Mouse (Mus musculus): ENCODE data around the gene Sycp1. TPM values are rescaled to one million over a fixed set of nuclear protein-coding genes. Genes with fewer than 3 reads are reported as not detected.

Gene Sycp1
- polyA plus RNA-seq (2015; fragmentation: Nextera tagmentation; extraction: Ambion mirVana) = not detected in 2 replicates

GRCm38 (mm10) chr3:102935451-102936354 lies at the start of gene Sycp1:
Sycp1 (minus strand) TSS chr3:102936100.
- no peak within 1 kb of the TSS for H3K9ac ChIP-seq (ENCODE audit: low read depth, low read length)
- WGBS (ENCODE audit: insufficient replicate concordance) = 83% methylated on average over 78 of the region's 78 CpGs
- H3K4me2 ChIP-seq (ENCODE audit: low read depth, low read length) = no peak within 1 kb of the TSS
- no peaks in the 10 kb centered on the region for H3K36me3 ChIP-seq (ENCODE audit: control insufficient read depth, insufficient read depth)
- no peaks in the 10 kb centered on the region for H3K27me3 ChIP-seq (ENCODE audit: control insufficient read depth, insufficient read depth, low read depth, low read length)
- H3K27ac ChIP-seq (ENCODE audit: low read length) = no peak within 1 kb of the TSS
- ATAC-seq (ENCODE audit: low read depth) = no peak
- H3K4me1 ChIP-seq (ENCODE audit: control insufficient read depth, low read depth, low read length) = no peaks in the 10 kb centered on the region
- no peak within 1 kb of the TSS for H3K4me3 ChIP-seq (ENCODE audit: low read depth, low read length)
- H3K9me3 ChIP-seq (replicated peaks; ENCODE audit: control insufficient read depth, low read length) = no peaks in the 10 kb centered on the region; the same call in 1 of the 2 replicates

GRCm38 (mm10) chr3:102980349-102980736 lies 44.4 kb upstream of the Sycp1 start:
- H3K36me3 ChIP-seq (ENCODE audit: control insufficient read depth, insufficient read depth) = no peaks in the 10 kb centered on the region
- no peak overlapping the region for H3K4me3 ChIP-seq (ENCODE audit: low read depth, low read length)
- 60% methylated on average over 3 of the region's 3 CpGs for WGBS (ENCODE audit: insufficient replicate concordance)
- H3K27ac ChIP-seq (ENCODE audit: low read length) = no peak overlapping the region
- H3K27me3 ChIP-seq (ENCODE audit: control insufficient read depth, insufficient read depth, low read depth, low read length) = no peaks in the 10 kb centered on the region
- H3K9ac ChIP-seq (ENCODE audit: low read depth, low read length) = no peak overlapping the region
- no peak overlapping the region for H3K4me2 ChIP-seq (ENCODE audit: low read depth, low read length)
- no peaks in the 10 kb centered on the region for H3K4me1 ChIP-seq (ENCODE audit: control insufficient read depth, low read depth, low read length)
- no peaks in the 10 kb centered on the region for H3K9me3 ChIP-seq (replicated peaks; ENCODE audit: control insufficient read depth, low read length)
- no peak for ATAC-seq (ENCODE audit: low read depth)

DNA sequence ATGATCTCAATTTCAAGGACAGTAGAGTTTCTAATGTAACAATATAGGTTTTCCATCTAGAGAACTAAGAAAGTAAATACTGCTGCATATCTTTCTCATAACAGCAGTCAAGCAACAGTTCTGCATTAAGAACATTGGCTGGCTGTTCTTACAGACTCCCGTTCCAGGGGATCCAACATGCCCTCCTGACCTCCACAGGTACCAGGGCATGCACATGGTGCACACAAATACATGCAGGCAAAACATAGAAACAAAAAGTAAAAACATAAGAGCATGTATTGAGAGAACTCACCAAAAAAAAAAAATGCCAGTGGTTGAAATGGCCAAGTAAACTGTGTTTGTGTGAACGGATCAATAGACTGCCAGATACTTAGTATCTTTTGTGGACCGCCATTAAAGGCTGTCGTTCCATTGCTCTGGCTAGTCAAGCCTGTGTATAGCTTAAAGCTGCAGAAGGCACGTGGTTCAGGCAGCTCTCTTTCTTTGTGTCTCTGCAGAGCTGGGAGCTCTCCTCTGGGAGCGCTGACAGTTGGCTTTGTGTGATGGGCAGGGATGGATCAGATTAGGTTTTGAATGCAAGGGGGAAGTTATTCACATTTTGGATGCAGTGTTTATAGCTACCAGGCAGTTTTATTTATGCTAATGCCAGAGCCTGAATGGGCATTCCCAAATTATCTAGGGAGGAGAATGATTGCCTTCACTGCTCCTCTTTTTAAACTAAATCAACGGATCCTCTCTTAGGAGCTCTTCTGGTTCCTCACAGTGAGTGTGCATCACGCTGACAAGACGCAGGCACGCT lies 43.8 kb upstream of the Sycp1 start:
- no peak overlapping the region for H3K4me2 ChIP-seq (ENCODE audit: low read depth, low read length)
- no peaks in the 10 kb centered on the region for H3K9me3 ChIP-seq (replicated peaks; ENCODE audit: control insufficient read depth, low read length)
- H3K4me3 ChIP-seq (ENCODE audit: low read depth, low read length) = no peak overlapping the region
- no peaks in the 10 kb centered on the region for H3K27me3 ChIP-seq (ENCODE audit: control insufficient read depth, insufficient read depth, low read depth, low read length)
- H3K27ac ChIP-seq (ENCODE audit: low read length) = no peak overlapping the region
- no peak for ATAC-seq (ENCODE audit: low read depth)
- no peaks in the 10 kb centered on the region for H3K36me3 ChIP-seq (ENCODE audit: control insufficient read depth, insufficient read depth)
- no peak overlapping the region for H3K9ac ChIP-seq (ENCODE audit: low read depth, low read length)
- WGBS (ENCODE audit: insufficient replicate concordance) = 53% methylated on average over 10 of the region's 10 CpGs
- no peaks in the 10 kb centered on the region for H3K4me1 ChIP-seq (ENCODE audit: control insufficient read depth, low read depth, low read length)

- 52% methylated on average over 4 of the region's 4 CpGs for WGBS (ENCODE audit: insufficient replicate concordance)
- no peak overlapping the region for H3K27ac ChIP-seq (ENCODE audit: low read length)
- no peak overlapping the region for H3K4me3 ChIP-seq (ENCODE audit: low read depth, low read length)
- H3K27me3 ChIP-seq (ENCODE audit: control insufficient read depth, insufficient read depth, low read depth, low read length) = no peaks in the 10 kb centered on the region
- H3K4me1 ChIP-seq (ENCODE audit: control insufficient read depth, low read depth, low read length) = no peaks in the 10 kb centered on the region
- H3K9ac ChIP-seq (ENCODE audit: low read depth, low read length) = no peak overlapping the region
- no peak overlapping the region for H3K4me2 ChIP-seq (ENCODE audit: low read depth, low read length)
- H3K36me3 ChIP-seq (ENCODE audit: control insufficient read depth, insufficient read depth) = no peaks in the 10 kb centered on the region
- ATAC-seq (ENCODE audit: low read depth) = no peak
- no peaks in the 10 kb centered on the region for H3K9me3 ChIP-seq (replicated peaks; ENCODE audit: control insufficient read depth, low read length)
These were observed 41.0 kb upstream of the Sycp1 start for GRCm38 (mm10) chr3:102976906-102977305.

DNA sequence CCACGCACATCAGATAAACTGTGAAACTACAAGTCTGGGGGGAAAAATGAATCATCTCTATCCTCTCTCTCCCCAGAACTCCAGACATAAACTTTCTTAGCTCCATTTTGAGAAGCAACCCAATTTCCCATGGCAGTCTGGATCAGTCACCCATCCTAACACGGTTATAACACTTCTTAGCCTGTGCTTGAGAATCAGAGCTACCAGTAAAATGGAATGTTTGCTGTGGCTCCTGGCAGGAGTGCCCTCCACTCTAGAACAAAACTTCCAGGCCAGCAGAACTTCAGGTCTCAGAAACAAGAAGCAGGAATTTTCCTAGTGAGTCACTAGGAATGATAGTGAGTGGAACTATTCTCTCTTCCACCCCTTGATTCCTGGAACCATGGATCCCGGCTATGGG lies 34.6 kb upstream of the Sycp1 start:
- Histone ChIP-seq H3K4me3 (ENCODE audit: low read depth, low read length) (no peak overlapping the region), H3K9me3 (replicated peaks; ENCODE audit: control insufficient read depth, low read length) (no peaks in the 10 kb centered on the region), H3K4me2 (ENCODE audit: low read depth, low read length) (no peak overlapping the region), H3K27me3 (ENCODE audit: control insufficient read depth, insufficient read depth, low read depth, low read length) (no peaks in the 10 kb centered on the region), H3K9ac (ENCODE audit: low read depth, low read length) (no peak overlapping the region), H3K4me1 (ENCODE audit: control insufficient read depth, low read depth, low read length) (no peaks in the 10 kb centered on the region), H3K27ac (ENCODE audit: low read length) (no peak overlapping the region), H3K36me3 (ENCODE audit: control insufficient read depth, insufficient read depth) (no peaks in the 10 kb centered on the region)
- 65% methylated on average over 3 of the region's 3 CpGs for WGBS (ENCODE audit: insufficient replicate concordance)
- no peak for ATAC-seq (ENCODE audit: low read depth)

DNA sequence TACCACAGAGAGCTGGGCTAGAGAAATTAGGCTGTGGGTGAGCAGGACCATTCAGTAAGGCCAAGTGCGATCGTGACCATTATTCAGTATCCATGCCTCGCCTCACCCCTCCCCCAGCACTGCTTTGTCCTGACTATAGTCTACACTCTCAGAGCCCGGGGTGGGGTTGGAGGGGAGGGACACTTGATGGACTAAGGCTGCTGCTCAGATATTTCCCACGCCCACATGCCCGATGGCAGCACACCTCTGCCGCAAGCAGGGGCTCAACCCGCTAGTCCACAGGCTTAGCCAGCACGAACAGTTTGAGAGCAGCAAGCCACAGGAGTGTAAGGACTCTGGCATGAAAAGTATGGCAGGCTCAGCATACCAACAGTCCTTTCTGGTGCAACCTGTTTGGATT lies 34.2 kb upstream of the Sycp1 start:
- WGBS (ENCODE audit: insufficient replicate concordance) = 65% methylated on average over 9 of the region's 9 CpGs
- Histone ChIP-seq H3K9me3 (replicated peaks; ENCODE audit: control insufficient read depth, low read length) (no peaks in the 10 kb centered on the region), H3K9ac (ENCODE audit: low read depth, low read length) (no peak overlapping the region), H3K36me3 (ENCODE audit: control insufficient read depth, insufficient read depth) (no peaks in the 10 kb centered on the region), H3K27me3 (ENCODE audit: control insufficient read depth, insufficient read depth, low read depth, low read length) (no peaks in the 10 kb centered on the region), H3K4me3 (ENCODE audit: low read depth, low read length) (no peak overlapping the region), H3K4me2 (ENCODE audit: low read depth, low read length) (no peak overlapping the region), H3K27ac (ENCODE audit: low read length) (no peak overlapping the region), H3K4me1 (ENCODE audit: control insufficient read depth, low read depth, low read length) (no peaks in the 10 kb centered on the region)
- ATAC-seq (ENCODE audit: low read depth) = no peak

DNA sequence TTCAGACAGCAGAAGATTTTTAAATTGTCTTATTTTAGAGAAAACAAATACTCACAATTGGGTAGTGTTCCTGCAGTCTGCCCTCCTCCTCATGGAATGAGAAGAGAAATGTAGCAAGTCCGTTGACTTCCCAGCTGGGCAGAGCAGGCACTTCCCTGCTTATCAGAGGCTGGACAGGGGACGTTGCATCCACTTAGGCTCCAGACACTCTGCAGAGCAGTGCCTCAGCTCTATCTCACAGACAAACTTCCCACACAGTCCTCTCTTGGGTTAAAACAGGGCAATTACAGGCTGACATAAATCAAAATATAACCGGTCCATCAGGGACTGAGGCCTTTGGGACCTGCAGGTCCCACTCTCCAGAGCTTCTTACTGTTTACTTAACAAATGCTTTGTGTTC lies 28.1 kb upstream of the Sycp1 start, which contains the start of gene Nr1h5:
Nr1h5 (minus strand) TSS at position 101 of the 400 bp plus-strand sequence.
- H3K36me3 ChIP-seq (ENCODE audit: control insufficient read depth, insufficient read depth) = no peaks in the 10 kb centered on the region
- H3K4me1 ChIP-seq (ENCODE audit: control insufficient read depth, low read depth, low read length) = no peaks in the 10 kb centered on the region
- no peaks in the 10 kb centered on the region for H3K9me3 ChIP-seq (replicated peaks; ENCODE audit: control insufficient read depth, low read length)
- no peaks in the 10 kb centered on the region for H3K27me3 ChIP-seq (ENCODE audit: control insufficient read depth, insufficient read depth, low read depth, low read length)
- no peak within 1 kb of the TSS for H3K9ac ChIP-seq (ENCODE audit: low read depth, low read length)
- WGBS (ENCODE audit: insufficient replicate concordance) = 33% methylated on average over 3 of the region's 3 CpGs
- no peak for ATAC-seq (ENCODE audit: low read depth)
- no peak within 1 kb of the TSS for H3K4me2 ChIP-seq (ENCODE audit: low read depth, low read length)
- no peak within 1 kb of the TSS for H3K4me3 ChIP-seq (ENCODE audit: low read depth, low read length)
- H3K27ac ChIP-seq (ENCODE audit: low read length) = no peak within 1 kb of the TSS

- Histone ChIP-seq H3K9me3 (replicated peaks; ENCODE audit: control insufficient read depth, low read length) (no peaks in the 10 kb centered on the region), H3K27ac (ENCODE audit: low read length) (no peak overlapping the region), H3K4me2 (ENCODE audit: low read depth, low read length) (no peak overlapping the region), H3K36me3 (ENCODE audit: control insufficient read depth, insufficient read depth) (no peaks in the 10 kb centered on the region), H3K27me3 (ENCODE audit: control insufficient read depth, insufficient read depth, low read depth, low read length) (no peaks in the 10 kb centered on the region), H3K9ac (ENCODE audit: low read depth, low read length) (no peak overlapping the region), H3K4me1 (ENCODE audit: control insufficient read depth, low read depth, low read length) (no peaks in the 10 kb centered on the region), H3K4me3 (ENCODE audit: low read depth, low read length) (no peak overlapping the region)
- WGBS (ENCODE audit: insufficient replicate concordance) = 28% methylated on average over 3 of the region's 3 CpGs
- no peak for ATAC-seq (ENCODE audit: low read depth)
These were observed 19.7 kb upstream of the Sycp1 start for GRCm38 (mm10) chr3:102955596-102955995.

DNA sequence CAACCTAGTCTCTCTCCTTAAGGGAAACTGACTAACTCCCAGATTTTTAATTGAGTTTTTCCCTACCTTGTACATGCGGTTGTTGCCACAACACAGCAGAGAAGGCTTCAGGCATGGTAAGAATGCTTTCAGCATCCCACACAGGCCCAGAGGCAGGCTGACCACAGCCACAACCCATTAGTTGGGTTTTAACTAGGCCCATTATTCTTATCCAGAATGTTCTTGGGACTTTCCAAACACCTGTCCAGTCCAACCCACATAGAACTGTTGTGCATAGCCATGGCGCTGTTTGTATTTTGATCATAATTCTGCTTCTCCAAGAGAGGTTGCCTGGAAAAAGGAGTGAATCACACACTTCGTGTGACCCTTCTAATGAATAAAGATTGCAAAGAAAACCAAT lies 19.2 kb upstream of the Sycp1 start:
- H3K36me3 ChIP-seq (ENCODE audit: control insufficient read depth, insufficient read depth) = no peaks in the 10 kb centered on the region
- H3K4me1 ChIP-seq (ENCODE audit: control insufficient read depth, low read depth, low read length) = no peaks in the 10 kb centered on the region
- no peaks in the 10 kb centered on the region for H3K27me3 ChIP-seq (ENCODE audit: control insufficient read depth, insufficient read depth, low read depth, low read length)
- H3K9ac ChIP-seq (ENCODE audit: low read depth, low read length) = no peak overlapping the region
- no peak for ATAC-seq (ENCODE audit: low read depth)
- no peak overlapping the region for H3K27ac ChIP-seq (ENCODE audit: low read length)
- 72% methylated on average over 3 of the region's 3 CpGs for WGBS (ENCODE audit: insufficient replicate concordance)
- H3K9me3 ChIP-seq (replicated peaks; ENCODE audit: control insufficient read depth, low read length) = no peaks in the 10 kb centered on the region
- H3K4me2 ChIP-seq (ENCODE audit: low read depth, low read length) = no peak overlapping the region
- H3K4me3 ChIP-seq (ENCODE audit: low read depth, low read length) = no peak overlapping the region
